Mouse (Mus musculus) urinary bladder, postnatal 36 days (tissue): ENCODE data around the gene Traf3ip3.

Experiments
- DNase-seq, 2 experiments: peaks; one replicate each; pipeline ENCODE4 v3.0.0; 2022; ENCODE audit warnings: low spot score in 2 of 2, mixed read lengths in 1 of 2

Gene Traf3ip3

GRCm38 (mm10) chr1:193201383-193201778 lies at the start of gene Traf3ip3:
Gene Traf3ip3 (minus strand): TSS chr1:193201703.
- DNase-seq = no peak

DNA sequence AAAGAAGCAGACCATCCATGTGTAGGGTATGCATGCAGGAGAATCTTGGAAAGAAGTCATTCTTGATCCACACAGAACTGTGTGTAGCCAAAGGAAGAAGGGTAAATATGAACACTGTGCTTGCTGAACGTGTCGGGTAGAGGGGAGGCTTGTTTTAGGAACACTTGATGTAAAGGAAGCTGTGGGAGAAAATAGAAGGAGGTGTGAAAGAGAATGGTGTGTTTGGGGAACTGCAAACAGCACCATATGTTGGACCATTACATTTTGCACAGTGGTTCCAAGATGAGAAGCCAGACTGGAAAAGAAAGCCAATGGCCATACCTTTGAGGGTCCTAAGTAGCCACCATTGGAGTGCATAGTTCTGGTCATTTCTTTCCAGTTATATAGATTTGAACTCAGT lies 48.5 kb upstream of the Traf3ip3 start:
- DNase-seq = no peak

GRCm38 (mm10) chr1:193244235-193244634 lies 42.7 kb upstream of the Traf3ip3 start:
- DNase-seq = no peak

DNA sequence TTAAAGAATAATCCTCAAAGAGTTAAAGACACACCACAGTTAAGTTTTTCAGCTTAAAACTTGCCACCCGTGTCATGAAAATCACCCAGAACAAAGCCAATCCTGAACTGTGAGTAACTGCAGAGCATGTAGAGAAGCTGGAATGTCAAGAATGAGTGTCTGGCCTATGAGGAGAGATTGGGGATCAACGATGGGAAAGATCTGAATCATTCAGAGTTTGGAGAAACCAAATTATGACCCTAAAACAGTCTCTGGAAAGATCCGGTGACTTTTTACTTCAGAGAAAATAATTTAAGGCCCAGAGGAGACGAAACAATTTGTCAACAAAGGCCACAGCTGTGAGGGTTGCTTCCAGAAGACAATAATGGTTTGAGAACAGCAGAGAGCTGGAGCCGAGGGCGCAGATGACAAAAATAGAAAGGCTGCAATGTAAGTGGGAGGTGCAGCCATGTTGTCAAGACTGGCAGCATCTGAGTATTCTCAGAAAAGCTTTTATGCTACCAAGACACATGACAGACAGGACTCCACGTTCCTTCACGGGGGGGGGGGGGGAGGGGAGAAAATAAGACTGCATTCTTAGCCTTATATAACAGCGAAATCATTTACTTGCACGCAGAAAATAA lies 42.2 kb upstream of the Traf3ip3 start:
- DNase-seq = no peak

DNA sequence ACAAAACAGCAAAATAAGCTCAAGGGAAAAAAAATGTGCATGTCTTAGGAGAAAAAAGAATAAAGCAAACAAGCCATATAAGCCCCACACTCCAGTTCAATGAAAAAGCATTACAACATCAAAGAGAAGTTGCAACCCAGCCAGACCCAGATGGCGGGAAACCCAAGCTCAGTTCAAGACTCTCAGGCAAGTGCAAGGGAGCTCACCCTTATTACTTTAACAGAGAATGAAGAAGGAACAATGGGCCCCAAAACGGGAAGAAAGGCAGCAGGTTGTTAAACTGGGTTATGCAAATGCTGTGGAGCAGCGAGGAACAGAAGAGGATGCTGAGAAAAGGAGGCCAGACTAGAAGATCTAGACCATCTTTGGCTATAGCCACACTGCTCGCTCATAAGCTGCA lies 41.4 kb upstream of the Traf3ip3 start:
- no peak for DNase-seq

DNA sequence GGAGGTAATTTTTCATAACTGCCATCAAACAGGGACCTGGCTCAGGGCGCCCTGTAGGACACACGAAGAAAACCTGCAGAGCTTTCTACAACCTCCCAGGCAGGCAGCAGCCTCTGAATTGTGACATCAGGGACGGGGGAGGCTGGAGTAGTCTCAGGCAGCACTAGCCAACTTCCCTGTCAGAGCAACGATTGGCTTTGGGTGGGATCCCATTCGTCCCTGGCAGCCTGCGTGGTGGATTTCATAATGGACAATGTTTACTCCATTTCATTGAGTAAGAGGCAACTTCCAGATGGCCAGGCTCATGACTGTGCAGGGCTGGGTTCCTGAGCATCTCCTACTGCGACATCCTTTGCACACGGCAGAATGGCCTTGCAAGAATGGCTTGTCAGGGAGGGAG lies 40.7 kb upstream of the Traf3ip3 start:
- peak; percentile 60 to 91 for DNase-seq

GRCm38 (mm10) chr1:193241436-193241835 lies 39.9 kb upstream of the Traf3ip3 start:
- DNase-seq = no peak

GRCm38 (mm10) chr1:193238426-193238825 lies 36.9 kb upstream of the Traf3ip3 start:
- no peak for DNase-seq

DNA sequence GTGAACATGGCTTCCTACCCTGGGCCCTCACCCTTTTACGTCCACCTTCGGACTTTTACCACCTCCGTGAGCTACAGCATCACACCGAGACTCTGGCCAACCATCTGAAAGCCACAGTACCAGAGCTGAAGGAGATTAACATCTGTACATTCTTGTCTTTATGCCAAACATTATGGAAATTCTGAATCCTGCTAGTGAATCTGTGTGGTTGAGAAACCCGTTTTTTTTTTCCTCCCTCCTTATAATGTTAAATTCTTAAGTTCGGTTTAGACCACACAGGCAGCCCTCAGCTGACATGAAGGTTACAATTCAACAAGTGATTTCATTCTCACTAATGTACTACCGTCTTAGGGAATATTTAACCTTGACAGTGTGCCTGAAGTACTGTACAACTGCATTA lies 33.4 kb upstream of the Traf3ip3 start:
- DNase-seq = no peak

DNA sequence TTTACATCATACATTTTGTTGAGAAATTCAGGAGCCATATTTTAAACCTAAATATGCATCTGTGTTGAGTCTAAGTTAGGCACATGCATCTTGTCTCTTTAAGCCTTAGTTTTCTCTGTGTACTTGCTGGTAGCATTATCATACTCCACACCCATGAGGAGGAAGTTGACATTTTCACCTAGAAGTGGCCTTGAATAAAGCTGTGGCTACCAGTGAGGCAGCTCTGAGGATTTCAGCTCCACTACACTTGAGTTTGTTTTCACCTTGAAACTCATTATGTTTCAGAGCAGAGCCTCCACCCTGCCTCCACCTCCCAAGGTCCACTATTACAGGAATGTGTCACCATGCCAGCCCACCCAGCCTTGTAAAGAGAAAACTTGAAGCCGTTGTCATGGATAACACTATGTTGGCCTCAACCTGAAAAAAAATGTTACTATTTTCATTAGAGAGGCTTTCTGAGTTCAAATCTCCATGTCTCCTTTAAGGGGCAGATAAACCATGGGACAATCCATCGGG lies 32.7 kb upstream of the Traf3ip3 start:
- no peak for DNase-seq

GRCm38 (mm10) chr1:193232732-193233131 lies 31.2 kb upstream of the Traf3ip3 start:
- no peak for DNase-seq

DNA sequence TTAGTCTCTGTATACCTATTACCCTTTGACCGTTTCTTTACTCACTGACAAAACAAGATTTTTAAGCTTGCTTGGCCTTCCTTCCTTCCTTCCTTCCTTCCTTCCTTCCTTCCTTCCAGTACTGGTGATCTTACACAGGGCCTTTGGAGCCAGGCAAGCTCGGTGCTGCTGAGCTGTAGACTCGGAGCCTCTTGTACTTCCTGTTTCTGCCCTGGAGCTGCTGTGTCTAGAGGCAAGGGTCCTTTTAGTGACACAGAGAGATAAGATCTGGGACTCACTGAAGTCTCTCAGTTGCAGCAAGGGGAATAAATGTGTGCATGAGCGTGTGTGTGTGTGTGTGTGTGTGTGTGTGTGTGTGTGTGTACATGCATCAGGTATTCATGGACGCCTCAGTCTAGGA lies 29.4 kb upstream of the Traf3ip3 start:
- DNase-seq = no peak

DNA sequence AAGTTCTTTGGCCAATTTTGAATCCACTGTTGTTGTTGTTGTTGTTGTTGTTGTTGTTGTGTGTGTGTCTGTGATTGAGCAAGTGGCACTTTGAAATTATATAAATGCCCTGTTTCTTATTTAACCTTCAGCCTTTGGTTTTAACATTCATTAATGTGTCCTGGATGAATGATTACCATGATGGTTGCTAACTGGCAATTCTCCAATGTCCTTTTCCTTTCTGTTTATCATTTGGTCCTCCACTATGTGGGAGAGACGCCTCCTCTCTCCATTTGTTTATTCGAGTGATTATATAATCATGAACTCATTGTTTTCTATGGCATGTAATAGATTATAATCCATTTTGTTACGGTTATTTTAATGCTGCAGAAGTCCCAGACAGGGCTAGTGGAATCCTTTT lies 29.0 kb upstream of the Traf3ip3 start:
- DNase-seq = no peak

- DNase-seq = no peak
These were observed 28.1 kb upstream of the Traf3ip3 start for GRCm38 (mm10) chr1:193229570-193229969.

DNA sequence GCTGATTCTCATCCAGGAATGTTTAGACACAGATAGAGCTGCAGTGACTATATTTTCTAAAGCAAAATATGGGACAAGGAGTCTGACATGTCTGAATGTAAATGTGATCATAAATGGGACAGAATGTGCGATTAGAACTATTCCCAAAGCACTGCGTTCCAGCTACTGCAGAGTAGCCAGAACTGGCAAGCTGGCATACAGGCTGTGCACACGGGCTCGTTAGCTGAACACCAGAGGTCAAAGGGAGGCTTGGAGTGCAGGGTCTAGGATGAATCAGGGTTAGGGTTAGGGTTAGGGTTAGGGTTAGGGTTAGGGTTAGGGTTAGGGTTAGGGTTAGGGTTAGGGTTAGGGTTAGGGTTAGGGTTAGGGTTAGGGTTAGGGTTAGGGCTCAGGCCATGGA lies 26.0 kb upstream of the Traf3ip3 start:
- DNase-seq = no peak

GRCm38 (mm10) chr1:193226724-193227522 lies 25.4 kb upstream of the Traf3ip3 start:
- no peak for DNase-seq

GRCm38 (mm10) chr1:193226114-193226513 lies 24.6 kb upstream of the Traf3ip3 start:
- DNase-seq = no peak

DNA sequence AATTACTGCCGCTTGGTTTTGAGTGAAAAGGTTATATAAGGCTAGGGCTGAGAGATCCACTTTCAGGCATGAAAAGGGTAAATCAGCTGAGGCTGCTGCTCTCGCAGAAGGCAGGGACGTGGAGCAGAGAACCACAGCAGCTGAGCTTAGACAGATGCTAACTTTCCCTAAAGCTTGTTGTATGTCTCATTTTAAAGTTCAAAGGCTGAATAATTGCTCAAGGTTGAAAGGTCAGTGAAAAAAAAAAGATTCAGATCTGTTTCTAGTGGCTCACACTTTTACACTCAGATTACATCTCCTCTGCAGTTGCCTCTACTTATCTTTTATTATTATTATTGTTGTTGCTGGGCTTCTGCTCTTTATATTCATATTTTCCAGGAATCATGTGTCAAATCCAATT lies 24.0 kb upstream of the Traf3ip3 start:
- no peak for DNase-seq

GRCm38 (mm10) chr1:193220408-193220807 lies 18.9 kb upstream of the Traf3ip3 start:
- no peak for DNase-seq

GRCm38 (mm10) chr1:193216000-193216399 lies 14.5 kb upstream of the Traf3ip3 start:
- no peak for DNase-seq

DNA sequence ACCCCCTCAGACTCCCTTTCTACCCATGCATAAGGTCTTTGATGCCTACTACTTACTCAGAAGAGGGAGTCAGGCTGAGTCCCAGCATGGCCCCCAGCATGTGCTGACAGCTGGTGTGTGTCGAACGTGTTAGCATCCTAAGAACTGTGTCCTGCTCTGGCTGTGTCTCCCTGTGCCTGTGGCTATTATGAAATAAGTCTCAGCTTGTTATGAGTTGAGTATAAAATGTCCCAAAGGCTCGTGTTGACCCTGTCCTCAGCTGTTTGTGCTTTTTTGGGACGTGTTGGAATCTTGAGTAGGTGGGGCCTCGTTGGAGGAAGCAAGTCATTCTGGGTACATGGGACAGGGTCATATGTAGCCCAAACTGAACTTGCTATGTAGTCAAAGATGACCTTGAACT lies 12.6 kb upstream of the Traf3ip3 start:
- DNase-seq = no peak

DNA sequence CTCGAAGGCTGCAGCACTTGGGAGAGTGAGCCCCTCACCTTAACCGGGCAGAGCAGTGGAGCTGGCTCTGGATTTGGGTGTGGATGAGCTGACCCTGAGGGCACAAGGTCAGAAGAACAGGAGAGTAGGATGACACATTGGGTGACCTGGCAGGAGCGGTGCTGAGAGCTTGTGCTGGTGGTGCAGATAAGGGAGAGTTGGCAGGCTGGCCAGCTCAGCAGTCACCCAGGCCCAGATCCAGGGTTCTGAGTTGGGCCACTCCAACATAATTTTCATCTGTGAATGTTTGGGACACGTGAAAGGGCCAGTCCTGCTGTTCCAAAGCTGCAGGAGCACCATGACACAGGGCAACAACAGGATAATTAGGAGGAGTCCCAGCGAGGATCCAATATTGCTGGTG lies 9.9 kb upstream of the Traf3ip3 start:
- DNase-seq = no peak

- DNase-seq = peak; percentile 47 to 51
These were observed 6.7 kb upstream of the Traf3ip3 start for GRCm38 (mm10) chr1:193208178-193208577.
